Mouse (Mus musculus) gastrocnemius, adult 18-20 months (tissue): ENCODE results near the gene BC049730. TPM values are rescaled to one million over a fixed set of nuclear protein-coding genes. Genes with fewer than 3 reads are reported as not detected.

Experiments
- DNase-seq: peaks from one replicate; pipeline ENCODE4 v3.0.0; 2021; ENCODE audit warnings: low spot score
- total RNA-seq, 2 experiments: library from RNA; stranded (reverse); gene quantifications; 2 replicates each; pipeline ENCODE4 v1.2.3; 2021

Gene BC049730
- total RNA-seq, 2 experiments from 2014 or later = not detected

DNA sequence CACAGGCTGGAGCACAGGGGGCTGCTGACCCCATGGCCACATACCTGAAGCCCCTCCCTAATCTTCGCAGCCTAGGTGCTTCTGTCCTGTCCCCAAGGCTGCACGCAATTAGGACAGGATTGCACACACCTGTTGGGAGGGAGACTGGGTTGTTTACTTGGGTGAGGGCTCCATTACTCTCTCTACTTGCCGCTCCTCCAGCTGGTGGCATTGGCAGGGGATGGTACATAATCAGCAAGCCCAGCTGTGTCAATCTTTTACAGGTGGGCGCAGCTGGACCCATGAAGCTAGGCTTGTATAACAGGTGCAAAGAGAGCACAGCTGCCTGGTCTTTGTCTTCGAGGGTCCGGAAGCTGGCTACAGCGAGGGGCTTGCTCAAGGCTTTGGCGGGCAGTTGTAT, 53.5 kb downstream of the BC049730 start:
- no peak for DNase-seq

Other genes starting within 250 kb of the BC049730 start
- 1 to 10 TPM in 1 of 2 experiments, under 1 TPM in 1; 0.87 to 1.4 TPM for gene Plaur, start 246.8 kb upstream of the BC049730 start, total RNA-seq
- 1 to 10 TPM; 2.3 to 3.4 TPM for gene Cadm4, start 227.2 kb upstream of the BC049730 start, total RNA-seq
- gene Zfp428, start 202.2 kb upstream of the BC049730 start, total RNA-seq = 1 to 10 TPM; 4.1 to 4.5 TPM
- not detected for gene AC161166.1, start 196.8 kb upstream of the BC049730 start, total RNA-seq
- 10 to 100 TPM; 11.5 to 16.2 TPM for gene Irgq, start 178.6 kb upstream of the BC049730 start, total RNA-seq
- not detected for gene Pinlyp, start 163.1 kb upstream of the BC049730 start, total RNA-seq
- 10 to 100 TPM; 16.5 to 20.1 TPM for gene Xrcc1, start 163.0 kb upstream of the BC049730 start, total RNA-seq
- 10 to 100 TPM; 25.5 to 29.0 TPM for gene Ethe1, start 121.7 kb upstream of the BC049730 start, total RNA-seq
- gene Zfp575, start 121.6 kb upstream of the BC049730 start, total RNA-seq = under 1 TPM in 1 of 2 experiments, not detected in 1; 0.09 TPM
- under 1 TPM; 0.34 to 0.64 TPM for gene Phldb3, start 98.5 kb upstream of the BC049730 start, total RNA-seq
- not detected for gene Lypd3, start 72.7 kb upstream of the BC049730 start, total RNA-seq
- not detected for gene Tex101, start 32.6 kb upstream of the BC049730 start, total RNA-seq
- not detected for gene Gm4763, start 17.7 kb downstream of the BC049730 start, total RNA-seq
- not detected for gene Cd177, start 51.1 kb downstream of the BC049730 start, total RNA-seq
- not detected for gene Ceacam10, start 68.0 kb downstream of the BC049730 start, total RNA-seq
- not detected for gene Gm9844, start 153.0 kb downstream of the BC049730 start, total RNA-seq
- not detected for gene Lypd4, start 160.7 kb downstream of the BC049730 start, total RNA-seq
- not detected for gene Dmrtc2, start 160.8 kb downstream of the BC049730 start, total RNA-seq
- 100 to 1,000 TPM; 312 to 357 TPM for gene Rps19, start 175.1 kb downstream of the BC049730 start, total RNA-seq
- under 1 TPM in 1 of 2 experiments, not detected in 1; 0.14 TPM for gene Cd79a, start 188.1 kb downstream of the BC049730 start, total RNA-seq
- 10 to 100 TPM; 21.0 to 23.8 TPM for gene Arhgef1, start 193.7 kb downstream of the BC049730 start, total RNA-seq
- gene Gm4881, start 235.3 kb downstream of the BC049730 start, total RNA-seq = not detected